Mouse (Mus musculus) midbrain, embryonic 15.5 days (tissue): ENCODE data around the gene Oas2. TPM values are rescaled to one million over a fixed set of nuclear protein-coding genes. Genes with fewer than 3 reads are reported as not detected.
A peak's percentile ranks its signal among the peaks of the same experiment; 100 is the strongest.

ENCODE experiments used
- ATAC-seq: fragments of 200-750 bp; cut with Nextera tagmentation; replicated peaks from 2 replicates; pipeline ENCODE4 v1.8.0; 2017; ENCODE audit warnings: moderate TSS enrichment
- H3K27ac ChIP-seq: fragments of 300-500 bp; sonication (generic); 2 replicates; pipeline ENCODE4 v1.5.1; 2015; ENCODE audit warnings: mild to moderate bottlenecking, inconsistent platforms
- H3K27me3 ChIP-seq: fragments of 300-500 bp; sonication (generic); replicated peaks from 2 replicates; pipeline ENCODE4 v1.6.1; 2015; ENCODE audit warnings: inconsistent platforms
- H3K36me3 ChIP-seq: fragments of 300-500 bp; sonication (generic); replicated peaks from 2 replicates; pipeline ENCODE4 v1.6.1; 2015; ENCODE audit warnings: inconsistent platforms
- H3K4me1 ChIP-seq: fragments of 300-500 bp; sonication (generic); 2 replicates; pipeline ENCODE4 v1.6.1; 2015; ENCODE audit warnings: inconsistent platforms
- H3K4me2 ChIP-seq: fragments of 300-500 bp; sonication (generic); 2 replicates; pipeline ENCODE4 v1.6.1; 2015; ENCODE audit warnings: inconsistent platforms, mild to moderate bottlenecking, moderate library complexity
- H3K4me3 ChIP-seq: fragments of 300-500 bp; sonication (generic); 2 replicates; pipeline ENCODE4 v1.5.1; 2015; ENCODE audit warnings: mild to moderate bottlenecking, inconsistent platforms
- H3K9ac ChIP-seq: fragments of 300-500 bp; sonication (generic); 2 replicates; pipeline ENCODE4 v1.6.1; 2015; ENCODE audit warnings: mild to moderate bottlenecking, inconsistent platforms
- H3K9me3 ChIP-seq: fragments of 300-500 bp; sonication (generic); 2 replicates; pipeline ENCODE4 v1.6.1; 2016; ENCODE audit warnings: inconsistent platforms
- WGBS: fragments of 180-500 bp; shearing (Covaris S2); methylation state at CpG from one replicate; pipeline ENCODE4 v1.1.7; 2015; ENCODE audit warnings: mixed read lengths; 5-methylcytosine and 5-hydroxymethylcytosine counted together
- polyA plus RNA-seq: library from polyadenylated mRNA; unstranded; fragments of >200 nt; fragmentation: Nextera tagmentation; extraction: Ambion mirVana; gene quantifications from 2 replicates; pipeline ENCODE4 v1.2.1, GENCODE M21; 2015

Oas2 gene
- polyA plus RNA-seq, 1 experiment from 2014 or later = 0.43 TPM

- Histone ChIP-seq H3K4me2 (no peak overlapping the region), H3K27me3 (0 out of 2 replicates have a peak, but pooled peaks cover 5% of the 10 kb centered on the region), H3K9me3 (no peaks in the 10 kb centered on the region), H3K27ac (no peak overlapping the region), H3K9ac (no peak overlapping the region), H3K36me3 (0 out of 2 replicates have a peak, but pooled peaks cover 2% of the 10 kb centered on the region), H3K4me3 (no peak overlapping the region), H3K4me1 (no peaks in the 10 kb centered on the region)
- no peak for ATAC-seq
- 53% methylated on average over 4 of the region's 4 CpGs for WGBS
Measured at GRCm38 (mm10) chr5:120688434-120688833, 61.2 kb downstream of the Oas2 start.

GRCm38 (mm10) chr5:120687897-120688296 is 61.8 kb downstream of the Oas2 start:
- no peak for ATAC-seq
- 88% methylated on average over 5 of the region's 5 CpGs for WGBS
- H3K27ac ChIP-seq = no peak overlapping the region

GRCm38 (mm10) chr5:120687484-120687851 is 62.2 kb downstream of the Oas2 start:
- H3K9ac ChIP-seq = no peak overlapping the region
- H3K4me2 ChIP-seq = no peak overlapping the region
- no peak overlapping the region for H3K4me3 ChIP-seq
- WGBS = 84% methylated on average over 3 of the region's 3 CpGs
- no peaks in the 10 kb centered on the region for H3K4me1 ChIP-seq
- no peaks in the 10 kb centered on the region for H3K9me3 ChIP-seq
- peaks cover 2% of the 10 kb centered on the region; the same call in 1 of the 2 replicates for H3K36me3 ChIP-seq
- H3K27ac ChIP-seq = no peak overlapping the region
- H3K27me3 ChIP-seq = 0 out of 2 replicates have a peak, but pooled peaks cover 9% of the 10 kb centered on the region
- no peak for ATAC-seq

More at GRCm38 (mm10) chr5:120687897-120688296, 61.8 kb downstream of the Oas2 start:
- Histone ChIP-seq H3K4me3 (no peak overlapping the region), H3K4me2 (no peak overlapping the region), H3K9me3 (no peaks in the 10 kb centered on the region), H3K36me3 (0 out of 2 replicates have a peak, but pooled peaks cover 2% of the 10 kb centered on the region), H3K27me3 (0 out of 2 replicates have a peak, but pooled peaks cover 9% of the 10 kb centered on the region), H3K4me1 (no peaks in the 10 kb centered on the region), H3K9ac (no peak overlapping the region)

- Histone ChIP-seq H3K27ac (no peak overlapping the region), H3K27me3 (0 out of 2 replicates have a peak, but pooled peaks cover 9% of the 10 kb centered on the region), H3K4me1 (no peaks in the 10 kb centered on the region), H3K4me3 (no peak overlapping the region), H3K36me3 (peaks cover 2% of the 10 kb centered on the region; the same call in 1 of the 2 replicates), H3K4me2 (no peak overlapping the region), H3K9ac (no peak overlapping the region), H3K9me3 (no peaks in the 10 kb centered on the region)
- WGBS = 79% methylated on average over 6 of the region's 6 CpGs
- ATAC-seq = no peak
Measured at GRCm38 (mm10) chr5:120686749-120687483, 62.7 kb downstream of the Oas2 start.

GRCm38 (mm10) chr5:120685678-120686077 is 64.0 kb downstream of the Oas2 start:
- H3K27ac ChIP-seq = no peak overlapping the region
- peaks cover 6% of the 10 kb centered on the region for H3K4me1 ChIP-seq
- H3K9ac ChIP-seq = no peak overlapping the region
- no peak overlapping the region for H3K4me3 ChIP-seq
- 0 out of 2 replicates have a peak, but pooled peaks cover 9% of the 10 kb centered on the region for H3K27me3 ChIP-seq
- H3K9me3 ChIP-seq = no peaks in the 10 kb centered on the region
- H3K36me3 ChIP-seq = peaks cover 2% of the 10 kb centered on the region; the same call in 1 of the 2 replicates
- no peak overlapping the region for H3K4me2 ChIP-seq
- no peak for ATAC-seq
- WGBS = 84% methylated on average over 8 of the region's 8 CpGs

- H3K4me3 ChIP-seq = no peak overlapping the region
- H3K9me3 ChIP-seq = no peaks in the 10 kb centered on the region
- H3K36me3 ChIP-seq = no peaks in the 10 kb centered on the region; the same call in 1 of the 2 replicates
- no peak overlapping the region for H3K9ac ChIP-seq
- peaks cover 17% of the 10 kb centered on the region for H3K4me1 ChIP-seq
- WGBS = 12% methylated on average over 24 of the region's 24 CpGs
- no peak for ATAC-seq
- H3K27me3 ChIP-seq = 0 out of 2 replicates have a peak, but pooled peaks cover 9% of the 10 kb centered on the region
- H3K4me2 ChIP-seq = no peak overlapping the region
- H3K27ac ChIP-seq = no peak overlapping the region
Measured at GRCm38 (mm10) chr5:120682982-120683771, 66.5 kb downstream of the Oas2 start.

GRCm38 (mm10) chr5:120680918-120681317 is 68.7 kb downstream of the Oas2 start:
- 90% methylated on average over 18 of the region's 18 CpGs for WGBS

More at GRCm38 (mm10) chr5:120680918-120681317, 68.7 kb downstream of the Oas2 start:
- Histone ChIP-seq H3K4me3 (no peak overlapping the region), H3K4me2 (no peak overlapping the region), H3K27me3 (0 out of 2 replicates have a peak, but pooled peaks cover 9% of the 10 kb centered on the region), H3K4me1 (peaks cover 17% of the 10 kb centered on the region), H3K36me3 (no peaks in the 10 kb centered on the region; the same call in 1 of the 2 replicates), H3K27ac (peak overlapping the region; percentile 21; the same call in 1 of the 2 replicates), H3K9ac (no peak overlapping the region), H3K9me3 (no peaks in the 10 kb centered on the region)
- ATAC-seq = no peak

Other genes with a start within 250 kb of the Oas2 start
- 36.8 and 37.2 TPM in 2 replicates for gene Plbd2, start 246.2 kb downstream of the Oas2 start, polyA plus RNA-seq
- 1.6 and 2.5 TPM in 2 replicates for gene Slc8b1, start 238.7 kb downstream of the Oas2 start, polyA plus RNA-seq
- 15.8 and 17.7 TPM in 2 replicates for gene Tpcn1, start 161.2 kb downstream of the Oas2 start, polyA plus RNA-seq
- gene Iqcd, start 160.8 kb downstream of the Oas2 start, polyA plus RNA-seq = 1.7 and 1.8 TPM in 2 replicates
- gene Rita1, start 137.3 kb downstream of the Oas2 start, polyA plus RNA-seq = 28.3 and 30.6 TPM in 2 replicates
- gene Ddx54, start 137.1 kb downstream of the Oas2 start, polyA plus RNA-seq = 39.9 and 43.7 TPM in 2 replicates
- 0.44 and 0.70 TPM in 2 replicates for gene Cfap73, start 115.6 kb downstream of the Oas2 start, polyA plus RNA-seq
- 1.0 and 1.6 TPM in 2 replicates for gene Rasal1, start 101.0 kb downstream of the Oas2 start, polyA plus RNA-seq
- 64.5 and 68.9 TPM in 2 replicates for gene Dtx1, start 37.9 kb downstream of the Oas2 start, polyA plus RNA-seq
- 0.81 and 1.0 TPM in 2 replicates for gene Oas3, start 27.8 kb upstream of the Oas2 start, polyA plus RNA-seq
- gene Oas1e, start 45.7 kb upstream of the Oas2 start, polyA plus RNA-seq = 0.23 and 0.28 TPM in 2 replicates
- 0.31 and 0.41 TPM in 2 replicates for gene Oas1c, start 62.7 kb upstream of the Oas2 start, polyA plus RNA-seq
- gene Oas1f, start 97.5 kb upstream of the Oas2 start, polyA plus RNA-seq = not detected in 2 replicates
- gene Oas1h, start 111.6 kb upstream of the Oas2 start, polyA plus RNA-seq = not detected in 2 replicates
- gene Oas1g, start 137.8 kb upstream of the Oas2 start, polyA plus RNA-seq = 0.23 and 0.55 TPM in 2 replicates
- gene Oas1a, start 157.7 kb upstream of the Oas2 start, polyA plus RNA-seq = 0.92 and 1.3 TPM in 2 replicates
- 0.10 and 0.13 TPM in 2 replicates for gene Oas1d, start 164.7 kb upstream of the Oas2 start, polyA plus RNA-seq